Mouse (Mus musculus): ENCODE results near the gene Shoc2.
A peak's percentile ranks its signal among the peaks of the same experiment; 100 is the strongest.

Gene Shoc2

GRCm38 (mm10) chr19:54081716-54082165 lies 137.6 kb downstream of the Shoc2 start:
- peak; percentile 12 for DNase-seq (ENCODE audit: low read depth, low spot score)
